Mouse (Mus musculus): Measurements from ENCODE around the gene Gcsam. TPM values are rescaled to one million over a fixed set of nuclear protein-coding genes. Genes with fewer than 3 reads are reported as not detected.

Gene Gcsam
- polyA plus RNA-seq, 1 experiment from 2014 or later, result 0.34 TPM

Other genes starting within 250 kb of the Gcsam start
- 49.4 and 52.9 TPM in 2 replicates for gene Cd200, start 201.3 kb upstream of the Gcsam start, polyA plus RNA-seq (2014; fragmentation: Nextera tagmentation; extraction: Ambion mirVana)
- not detected in 2 replicates for gene Gm609, start 117.4 kb upstream of the Gcsam start, polyA plus RNA-seq (2014; fragmentation: Nextera tagmentation; extraction: Ambion mirVana)
- not detected in 2 replicates for gene Gm17783, start 78.3 kb upstream of the Gcsam start, polyA plus RNA-seq (2014; fragmentation: Nextera tagmentation; extraction: Ambion mirVana)
- not detected in 2 replicates for gene Slc9c1, start 75.1 kb upstream of the Gcsam start, polyA plus RNA-seq (2014; fragmentation: Nextera tagmentation; extraction: Ambion mirVana)
- 0.15 and 0.28 TPM in 2 replicates for gene BC016579, start 43.7 kb downstream of the Gcsam start, polyA plus RNA-seq (2014; fragmentation: Nextera tagmentation; extraction: Ambion mirVana)
- 0.43 and 0.99 TPM in 2 replicates for gene Tmprss7, start 83.3 kb downstream of the Gcsam start, polyA plus RNA-seq (2014; fragmentation: Nextera tagmentation; extraction: Ambion mirVana)
- 410 and 447 TPM in 2 replicates for gene Tagln3, start 114.2 kb downstream of the Gcsam start, polyA plus RNA-seq (2014; fragmentation: Nextera tagmentation; extraction: Ambion mirVana)
- gene Abhd10, start 132.6 kb downstream of the Gcsam start, polyA plus RNA-seq (2014; fragmentation: Nextera tagmentation; extraction: Ambion mirVana), result 44.5 and 46.2 TPM in 2 replicates

Measured in hindbrain, embryonic 11.5 days (tissue).